Mouse (Mus musculus) ES-E14 (cell line): Measurements from ENCODE around the gene E4f1. TPM values are rescaled to one million over a fixed set of nuclear protein-coding genes. Genes with fewer than 3 reads are reported as not detected.

Source experiments
- DNase-seq: peaks from one replicate; pipeline ENCODE4 v3.0.0-alpha.2; 2013; ENCODE audit warnings: low read depth, low spot score
- H3K27ac ChIP-seq: 2 replicates; pipeline ENCODE4 v1.5.1; 2012; ENCODE audit warnings: low read depth, mild to moderate bottlenecking, low read length, moderate library complexity, mixed read lengths; ENCODE audit not compliant: poor library complexity, insufficient read depth, severe bottlenecking
- H3K36me3 ChIP-seq: 2 replicates; pipeline ENCODE4 v1.6.1; 2012; ENCODE audit warnings: mild to moderate bottlenecking, low read length, moderate library complexity, mixed read lengths; ENCODE audit not compliant: control insufficient read depth, poor library complexity, insufficient read depth, severe bottlenecking
- H3K4me1 ChIP-seq, 2 experiments: fragments of 150-350 bp in 1 of 2; sonication (generic) in 1 of 2; 2 replicates each; pipeline ENCODE4 v1.6.1; 2012; ENCODE audit warnings: low read length in 2 of 2, mild to moderate bottlenecking in 1 of 2, mixed read lengths in 1 of 2; ENCODE audit not compliant: control insufficient read depth in 2 of 2, insufficient read depth in 2 of 2, poor library complexity in 1 of 2
- H3K4me3 ChIP-seq, 2 experiments: fragments of 150-350 bp in 1 of 2; sonication (generic) in 1 of 2; 2 replicates each; pipeline ENCODE4 v1.5.1; 2012; ENCODE audit warnings: low read length in 2 of 2, low read depth in 1 of 2, mild to moderate bottlenecking in 1 of 2, mixed read lengths in 1 of 2; ENCODE audit not compliant: insufficient read depth in 1 of 2, poor library complexity in 1 of 2, severe bottlenecking in 1 of 2
- H3K9ac ChIP-seq: 2 replicates; pipeline ENCODE4 v1.6.1; 2012; ENCODE audit warnings: low read depth, mild to moderate bottlenecking, low read length, mixed read lengths; ENCODE audit not compliant: poor library complexity, insufficient read depth, severe bottlenecking
- H3K9me3 ChIP-seq: fragments of 150-350 bp; sonication (generic); 2 replicates; pipeline ENCODE4 v1.6.1; 2012; ENCODE audit warnings: low read depth, mild to moderate bottlenecking, low read length; ENCODE audit not compliant: control insufficient read depth, insufficient read depth
- CHD2 ChIP-seq: IDR thresholded peaks from 2 replicates; pipeline ENCODE4 v1.6.1; 2014; ENCODE audit warnings: mild to moderate bottlenecking, low read depth, low read length, inconsistent platforms
- HCFC1 ChIP-seq: IDR thresholded peaks from 2 replicates; pipeline ENCODE4 v1.6.1; 2012; ENCODE audit warnings: low read length, inconsistent platforms, borderline replicate concordance; ENCODE audit not compliant: insufficient read depth
- MAFK ChIP-seq: IDR thresholded peaks from 2 replicates; pipeline ENCODE4 v1.6.1; 2014; ENCODE audit warnings: mild to moderate bottlenecking, low read depth, low read length, inconsistent platforms; ENCODE audit not compliant: insufficient read depth
- ZC3H11A ChIP-seq: IDR thresholded peaks from 2 replicates; pipeline ENCODE4 v1.6.1; 2012; ENCODE audit warnings: low read depth, mild to moderate bottlenecking, inconsistent platforms, low read length, borderline replicate concordance
- ZNF384 ChIP-seq: IDR thresholded peaks from 2 replicates; pipeline ENCODE4 v1.6.1; 2012; ENCODE audit warnings: low read depth, low read length, inconsistent platforms
- in situ Hi-C, 2 experiments: fragments of 600-800 bp; cut with MboI; formaldehyde crosslinking; loops; one replicate each; pipeline ENCODE4 v1.15.1; 2025; ENCODE audit warnings: low sequenced_read_pairs in 2 of 2, inconsistent platforms in 1 of 2; ENCODE audit not compliant: unreplicated experiment in 2 of 2
- total RNA-seq: library from RNA; depleted of rRNA; stranded (reverse); fragments of 300-350 nt; gene quantifications from 2 replicates; pipeline ENCODE4 v1.2.3, GENCODE M21; 2012; rRNA removed

Gene E4f1
- 23.4 and 38.2 TPM in 2 replicates for total RNA-seq

GRCm38 (mm10) chr17:24469910-24470602 lies at the start of gene E4f1, which contains the start of gene Pgp:
E4f1 (minus strand) TSS chr17:24470313.
Pgp (plus strand) TSS chr17:24470392.
- Histone ChIP-seq H3K4me3 (peak within 1 kb of the TSS; percentile 83 to 97), H3K9me3 (no peaks in the 10 kb centered on the region), H3K9ac (peak within 1 kb of the TSS; percentile 93), H3K4me1 (peaks cover 0 to 5% of the 10 kb centered on the region in 2 experiments; a peak in 2 of 4 replicates), H3K27ac (peak within 1 kb of the TSS; percentile 68), H3K36me3 (peaks cover 12% of the 10 kb centered on the region; the same call in 1 of the 2 replicates)
- in situ Hi-C loops, result no loop called here
- DNase-seq, result peak; percentile 94
- TF ChIP-seq CHD2 (peak; percentile 79), MAFK (no peak)

- Histone ChIP-seq H3K4me3 (no peak overlapping the region), H3K4me1 (peaks cover 0 to 13% of the 10 kb centered on the region in 2 experiments; a peak in 2 of 4 replicates), H3K36me3 (peaks cover 69% of the 10 kb centered on the region), H3K9me3 (no peaks in the 10 kb centered on the region), H3K27ac (no peak overlapping the region), H3K9ac (peak overlapping the region; percentile 37; the same call in 1 of the 2 replicates)
- TF ChIP-seq ZC3H11A, result no peak
- TF ChIP-seq MAFK, result no peak
- TF ChIP-seq HCFC1, result no peak
- no peak for TF ChIP-seq ZNF384
- TF ChIP-seq CHD2, result no peak
- no peak for DNase-seq
- in situ Hi-C loops, result no loop called here
These were observed 44.5 kb upstream of the E4f1 start for GRCm38 (mm10) chr17:24514270-24515257.

- Histone ChIP-seq H3K4me3 (no peak overlapping the region), H3K36me3 (peaks cover 76% of the 10 kb centered on the region), H3K27ac (no peak overlapping the region; the same call in 1 of the 2 replicates), H3K9ac (no peak overlapping the region), H3K9me3 (no peaks in the 10 kb centered on the region), H3K4me1 (peaks cover 0 to 13% of the 10 kb centered on the region in 2 experiments; a peak in 2 of 4 replicates)
- no peak for DNase-seq
- in situ Hi-C loops, result no loop called here
- no peak for TF ChIP-seq ZC3H11A
These were observed 43.5 kb upstream of the E4f1 start for GRCm38 (mm10) chr17:24513609-24514008.

- Histone ChIP-seq H3K4me3 (no peak overlapping the region), H3K9ac (no peak overlapping the region), H3K36me3 (peaks cover 46% of the 10 kb centered on the region), H3K9me3 (no peaks in the 10 kb centered on the region), H3K4me1 (peaks cover 0 to 10% of the 10 kb centered on the region in 2 experiments; a peak in 2 of 4 replicates), H3K27ac (no peak overlapping the region)
- no peak for DNase-seq
- no peak for TF ChIP-seq CHD2
- no peak for TF ChIP-seq ZNF384
- TF ChIP-seq ZC3H11A, result no peak
- TF ChIP-seq HCFC1, result no peak
- TF ChIP-seq MAFK, result no peak
- in situ Hi-C loops, result no loop called here
These were observed 37.8 kb upstream of the E4f1 start for GRCm38 (mm10) chr17:24507806-24508460.
